Mouse (Mus musculus): ENCODE measurements around the gene Myzap. TPM values are rescaled to one million over a fixed set of nuclear protein-coding genes. Genes with fewer than 3 reads are reported as not detected.
A peak's percentile ranks its signal among the peaks of the same experiment; 100 is the strongest.

The Myzap gene
- polyA plus RNA-seq, 1 experiment from 2014 or later: 7.9 TPM

DNA sequence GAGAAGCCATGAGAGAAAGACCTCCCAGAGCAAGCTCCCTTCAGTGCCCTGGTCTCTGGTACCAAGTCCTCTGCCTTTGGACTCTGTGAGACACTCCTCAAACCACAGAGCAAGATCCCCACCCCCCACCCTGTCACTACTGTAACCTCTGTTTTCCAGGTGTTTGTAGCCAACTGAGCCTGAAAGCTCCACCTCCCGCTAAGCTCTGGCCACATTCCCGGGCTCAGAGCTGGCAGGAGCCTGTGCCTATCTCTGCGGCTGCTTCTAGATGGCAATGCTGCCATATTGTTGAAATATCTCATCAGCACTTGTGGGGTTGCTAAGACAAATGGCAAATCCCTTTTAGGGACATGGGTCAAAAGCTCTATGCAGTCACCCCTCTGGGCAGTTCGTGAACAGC lies 19.7 kb upstream of the Myzap start:
- H3K27ac ChIP-seq (ENCODE audit: low read length): no peak overlapping the region
- no peak overlapping the region for H3K9ac ChIP-seq (ENCODE audit: low read depth, low read length)
- H3K27me3 ChIP-seq (replicated peaks; ENCODE audit: control insufficient read depth, insufficient read depth, low read length): no peaks in the 10 kb centered on the region
- H3K9me3 ChIP-seq (ENCODE audit: control insufficient read depth, low read length): no peaks in the 10 kb centered on the region
- H3K4me3 ChIP-seq (ENCODE audit: low read length): no peak overlapping the region
- WGBS: 77% methylated on average over 4 of the region's 4 CpGs
- ATAC-seq: no peak
- no peaks in the 10 kb centered on the region for H3K4me1 ChIP-seq (ENCODE audit: control insufficient read depth, insufficient read depth, low read length)
- no peaks in the 10 kb centered on the region for H3K36me3 ChIP-seq (ENCODE audit: control insufficient read depth, insufficient read depth, low read length)
- no peak overlapping the region for H3K4me2 ChIP-seq (ENCODE audit: low read depth, low read length)

DNA sequence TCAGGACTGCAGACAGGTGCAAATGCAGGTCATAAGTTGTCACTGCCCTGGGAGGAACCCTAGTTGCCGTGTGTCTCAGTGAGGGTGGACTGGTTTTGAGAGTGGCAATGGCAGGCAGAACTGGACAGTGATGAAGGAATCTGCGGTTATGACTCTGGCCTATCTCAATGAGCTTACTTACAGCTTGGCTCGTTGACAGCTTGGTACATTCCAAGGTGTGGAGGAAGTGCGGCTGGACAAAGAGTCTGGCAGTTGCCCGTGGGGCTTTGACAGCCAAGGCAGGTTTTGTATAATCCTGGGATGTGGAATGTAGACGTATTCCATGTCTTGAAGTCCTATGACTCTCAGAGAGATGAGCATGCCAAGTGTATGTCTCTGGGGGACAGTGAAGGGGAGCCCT lies 16.9 kb upstream of the Myzap start:
- H3K4me3 ChIP-seq (ENCODE audit: low read length): no peak overlapping the region
- H3K4me1 ChIP-seq (ENCODE audit: control insufficient read depth, insufficient read depth, low read length): no peaks in the 10 kb centered on the region
- 50% methylated on average over 6 of the region's 6 CpGs for WGBS
- H3K36me3 ChIP-seq (ENCODE audit: control insufficient read depth, insufficient read depth, low read length): no peaks in the 10 kb centered on the region
- H3K27me3 ChIP-seq (replicated peaks; ENCODE audit: control insufficient read depth, insufficient read depth, low read length): no peaks in the 10 kb centered on the region
- no peaks in the 10 kb centered on the region for H3K9me3 ChIP-seq (ENCODE audit: control insufficient read depth, low read length)
- no peak overlapping the region for H3K4me2 ChIP-seq (ENCODE audit: low read depth, low read length)
- H3K27ac ChIP-seq (ENCODE audit: low read length): no peak overlapping the region
- no peak for ATAC-seq
- H3K9ac ChIP-seq (ENCODE audit: low read depth, low read length): no peak overlapping the region

DNA sequence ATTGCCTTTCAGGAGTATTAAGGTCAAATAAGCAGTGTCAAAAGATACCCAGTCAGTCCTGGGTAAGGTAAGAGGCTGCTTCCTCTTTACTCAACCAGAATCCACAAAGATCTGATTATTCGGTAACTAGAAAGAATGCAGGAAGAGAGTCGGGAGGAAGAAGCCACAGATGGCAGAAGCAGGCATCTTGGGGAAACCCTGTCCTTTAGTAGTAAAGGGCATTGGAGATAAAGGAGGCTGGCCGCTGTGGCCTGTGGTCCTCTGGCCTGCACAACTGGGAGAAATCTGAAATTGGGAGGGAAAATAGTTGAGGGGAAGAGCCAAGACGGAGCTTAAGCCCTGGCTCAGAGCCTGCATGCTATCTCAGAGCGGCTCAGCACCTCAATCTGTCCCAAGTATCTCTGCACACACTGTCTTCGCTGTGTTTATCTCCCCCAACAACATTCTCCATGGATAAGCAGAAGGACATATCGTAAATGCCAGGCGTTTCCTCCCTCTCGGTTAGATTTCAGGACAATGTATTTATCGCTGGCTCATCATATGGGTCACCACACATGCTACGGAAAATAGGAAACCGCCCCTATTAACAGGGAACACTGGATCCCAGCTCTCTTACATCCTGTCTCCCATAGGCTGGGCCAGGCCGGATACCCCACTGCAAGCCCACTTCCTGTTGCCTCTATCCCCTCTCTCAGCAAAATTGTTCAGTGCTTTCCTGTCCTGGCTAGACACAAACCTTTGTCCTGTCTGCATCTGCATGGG lies 14.3 kb upstream of the Myzap start:
- WGBS: 51% methylated on average over 13 of the region's 13 CpGs
- peak; percentile 44; the same call in 1 of the 2 replicates for ATAC-seq
- Histone ChIP-seq H3K27me3 (replicated peaks; ENCODE audit: control insufficient read depth, insufficient read depth, low read length) (no peaks in the 10 kb centered on the region), H3K9ac (ENCODE audit: low read depth, low read length) (no peak overlapping the region), H3K9me3 (ENCODE audit: control insufficient read depth, low read length) (no peaks in the 10 kb centered on the region), H3K4me1 (ENCODE audit: control insufficient read depth, insufficient read depth, low read length) (no peaks in the 10 kb centered on the region), H3K4me3 (ENCODE audit: low read length) (no peak overlapping the region), H3K36me3 (ENCODE audit: control insufficient read depth, insufficient read depth, low read length) (no peaks in the 10 kb centered on the region), H3K27ac (ENCODE audit: low read length) (peak overlapping the region; percentile 26; the same call in 1 of the 2 replicates), H3K4me2 (ENCODE audit: low read depth, low read length) (no peak overlapping the region)

DNA sequence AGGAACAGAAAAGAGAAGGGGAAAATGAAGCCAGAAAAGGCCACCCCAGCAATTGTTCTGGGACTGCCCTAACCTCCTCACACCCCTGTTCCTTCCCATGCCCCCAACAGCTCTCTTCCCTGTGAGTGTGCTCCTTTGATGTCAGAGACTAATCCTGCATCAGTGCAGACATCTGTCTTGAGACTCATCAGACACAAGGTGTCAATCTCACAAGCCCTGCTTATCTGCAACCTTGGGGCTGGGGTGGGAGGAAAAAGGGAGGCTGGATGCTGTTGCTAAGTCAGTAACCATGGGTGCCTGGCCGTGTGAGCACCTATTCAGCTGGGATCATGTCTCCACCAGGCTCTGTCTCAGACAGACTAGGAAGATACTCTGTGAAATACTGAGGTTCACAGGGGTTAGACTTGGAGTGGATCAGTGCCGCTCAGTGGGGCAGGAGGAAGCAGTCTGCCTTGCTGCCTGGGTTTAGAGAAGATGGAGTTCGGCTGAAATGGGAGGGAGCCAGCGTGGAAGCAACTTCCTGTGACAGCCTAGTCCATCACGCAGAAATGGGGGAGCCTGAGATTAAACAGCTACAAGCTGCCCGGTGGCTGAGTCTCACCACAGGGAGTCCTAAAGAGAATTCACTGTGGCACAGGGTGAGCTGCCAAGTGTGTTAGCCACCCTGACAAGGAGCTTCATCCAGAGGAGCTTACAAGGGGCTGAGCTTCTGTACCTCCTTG lies 12.9 kb upstream of the Myzap start:
- Histone ChIP-seq H3K36me3 (ENCODE audit: control insufficient read depth, insufficient read depth, low read length) (no peaks in the 10 kb centered on the region), H3K27ac (ENCODE audit: low read length) (no peak overlapping the region), H3K9ac (ENCODE audit: low read depth, low read length) (no peak overlapping the region), H3K4me2 (ENCODE audit: low read depth, low read length) (no peak overlapping the region), H3K27me3 (replicated peaks; ENCODE audit: control insufficient read depth, insufficient read depth, low read length) (no peaks in the 10 kb centered on the region), H3K9me3 (ENCODE audit: control insufficient read depth, low read length) (no peaks in the 10 kb centered on the region), H3K4me3 (ENCODE audit: low read length) (no peak overlapping the region), H3K4me1 (ENCODE audit: control insufficient read depth, insufficient read depth, low read length) (no peaks in the 10 kb centered on the region)
- no peak for ATAC-seq
- 56% methylated on average over 6 of the region's 6 CpGs for WGBS

DNA sequence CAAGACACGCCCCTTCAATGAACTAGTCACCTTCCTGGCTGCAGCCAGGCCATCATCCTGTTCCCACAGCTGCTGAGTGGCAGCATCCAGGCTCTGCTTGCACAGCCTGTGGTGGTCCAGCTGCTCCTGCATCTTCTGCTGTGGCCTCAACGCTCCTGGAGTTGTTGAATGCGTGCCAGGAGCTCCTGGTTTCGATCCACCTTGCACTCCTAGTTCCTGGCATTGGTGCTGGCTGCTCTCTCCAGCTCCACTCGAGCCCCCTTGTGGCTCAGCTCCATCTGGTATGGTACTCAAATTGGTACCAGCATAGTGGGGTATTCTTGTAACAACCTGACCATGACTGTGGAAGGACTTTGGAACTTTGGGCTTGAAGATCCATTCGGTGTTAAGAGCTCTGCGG lies 7.7 kb upstream of the Myzap start:
- H3K9me3 ChIP-seq (ENCODE audit: control insufficient read depth, low read length): no peaks in the 10 kb centered on the region
- ATAC-seq: no peak
- H3K27me3 ChIP-seq (replicated peaks; ENCODE audit: control insufficient read depth, insufficient read depth, low read length): no peaks in the 10 kb centered on the region
- H3K9ac ChIP-seq (ENCODE audit: low read depth, low read length): no peak overlapping the region
- H3K4me1 ChIP-seq (ENCODE audit: control insufficient read depth, insufficient read depth, low read length): no peaks in the 10 kb centered on the region
- WGBS: 73% methylated on average over 7 of the region's 7 CpGs
- H3K4me2 ChIP-seq (ENCODE audit: low read depth, low read length): no peak overlapping the region
- H3K27ac ChIP-seq (ENCODE audit: low read length): no peak overlapping the region
- H3K4me3 ChIP-seq (ENCODE audit: low read length): no peak overlapping the region
- H3K36me3 ChIP-seq (ENCODE audit: control insufficient read depth, insufficient read depth, low read length): no peaks in the 10 kb centered on the region

DNA sequence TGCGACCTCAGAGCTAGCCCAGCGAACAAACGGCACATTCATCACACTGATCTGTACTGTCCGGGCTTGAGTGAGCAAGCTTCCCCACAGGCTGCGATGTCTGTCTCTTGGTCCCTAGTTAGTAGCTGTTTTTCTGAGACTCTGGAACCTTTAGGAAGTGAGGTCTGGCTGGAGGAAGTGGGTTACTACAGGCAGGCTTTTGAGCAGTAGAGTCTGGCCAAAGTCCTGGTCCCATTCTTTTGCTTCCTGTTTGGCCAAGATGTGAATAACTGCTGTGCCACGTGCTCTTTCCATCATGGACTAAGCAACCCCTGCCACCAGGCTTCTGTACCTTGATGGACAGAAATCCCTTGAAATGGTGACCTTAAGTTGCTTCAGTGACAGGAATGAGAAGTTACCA lies 4.7 kb upstream of the Myzap start:
- H3K4me3 ChIP-seq (ENCODE audit: low read length): no peak overlapping the region
- H3K4me1 ChIP-seq (ENCODE audit: control insufficient read depth, insufficient read depth, low read length): peaks cover 8% of the 10 kb centered on the region
- no peaks in the 10 kb centered on the region for H3K36me3 ChIP-seq (ENCODE audit: control insufficient read depth, insufficient read depth, low read length)
- H3K27ac ChIP-seq (ENCODE audit: low read length): 0 out of 2 replicates have a peak overlapping the region, but pooled peaks have one; percentile 10
- H3K9me3 ChIP-seq (ENCODE audit: control insufficient read depth, low read length): no peaks in the 10 kb centered on the region
- 69% methylated on average over 6 of the region's 6 CpGs for WGBS
- no peak for ATAC-seq
- H3K4me2 ChIP-seq (ENCODE audit: low read depth, low read length): no peak overlapping the region
- H3K27me3 ChIP-seq (replicated peaks; ENCODE audit: control insufficient read depth, insufficient read depth, low read length): no peaks in the 10 kb centered on the region
- no peak overlapping the region for H3K9ac ChIP-seq (ENCODE audit: low read depth, low read length)

DNA sequence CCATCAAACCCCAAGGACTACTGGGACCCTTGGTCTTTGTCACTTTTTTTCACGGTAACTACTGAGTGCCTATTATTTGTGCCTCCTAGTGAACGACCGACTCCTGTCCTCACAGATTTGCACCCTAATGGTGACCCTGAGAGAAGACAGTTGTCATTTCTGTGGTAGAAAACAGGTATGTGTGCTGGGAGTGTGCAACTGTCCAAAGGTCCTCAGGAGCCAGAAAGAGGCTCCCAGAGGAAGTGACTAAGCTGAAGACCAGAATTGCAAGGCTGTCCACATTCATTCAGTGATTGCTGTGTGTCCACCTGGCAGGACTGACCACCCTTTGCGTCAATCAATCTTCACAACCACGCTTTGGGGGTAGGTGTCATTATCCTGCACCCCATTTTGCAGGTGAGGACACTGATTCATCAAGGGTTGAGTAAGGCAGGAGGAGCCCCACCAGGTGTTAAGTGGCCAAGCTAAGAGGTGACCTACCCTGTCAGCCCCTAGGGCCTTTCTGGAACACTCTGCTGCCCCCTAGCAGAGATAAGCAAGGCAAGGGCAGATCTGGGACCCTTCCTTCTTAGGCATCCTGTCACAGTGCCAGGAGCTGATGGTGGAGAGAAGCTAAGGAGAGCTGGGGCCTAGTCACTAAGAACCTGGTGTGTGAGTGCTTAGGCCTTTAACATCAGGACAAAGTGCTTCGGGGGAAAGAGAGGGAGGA lies 571 bp upstream of the Myzap start:
- H3K27ac ChIP-seq (ENCODE audit: low read length): no peak overlapping the region
- peak; percentile 68 for ATAC-seq
- H3K9me3 ChIP-seq (ENCODE audit: control insufficient read depth, low read length): no peaks in the 10 kb centered on the region
- WGBS: 30% methylated on average over 6 of the region's 6 CpGs
- peaks cover 8% of the 10 kb centered on the region for H3K4me1 ChIP-seq (ENCODE audit: control insufficient read depth, insufficient read depth, low read length)
- H3K9ac ChIP-seq (ENCODE audit: low read depth, low read length): peak overlapping the region; percentile 75; the same call in 1 of the 2 replicates
- no peaks in the 10 kb centered on the region for H3K36me3 ChIP-seq (ENCODE audit: control insufficient read depth, insufficient read depth, low read length)
- H3K27me3 ChIP-seq (replicated peaks; ENCODE audit: control insufficient read depth, insufficient read depth, low read length): no peaks in the 10 kb centered on the region
- H3K4me3 ChIP-seq (ENCODE audit: low read length): peak overlapping the region; percentile 67
- H3K4me2 ChIP-seq (ENCODE audit: low read depth, low read length): peak overlapping the region; percentile 93

DNA sequence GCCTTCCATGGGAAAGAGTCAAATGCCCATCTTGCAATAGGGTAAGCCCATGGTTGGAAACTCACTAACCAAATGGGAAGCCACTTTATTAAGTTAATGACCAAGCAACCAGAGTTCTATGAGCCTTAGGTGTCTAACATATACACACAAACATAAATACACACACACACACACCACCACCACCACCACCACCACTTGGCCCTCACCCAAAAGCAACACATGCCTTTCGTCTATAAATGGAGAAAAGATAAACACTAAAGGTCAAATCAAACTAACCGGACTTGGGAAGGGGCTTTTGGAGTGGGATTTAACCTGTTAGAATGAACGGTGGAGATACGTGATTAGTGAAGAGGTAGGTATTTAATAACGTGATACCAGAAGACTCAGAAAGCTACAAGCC lies 1.1 kb downstream of the Myzap start:
- no peak overlapping the region for H3K27ac ChIP-seq (ENCODE audit: low read length)
- no peaks in the 10 kb centered on the region for H3K9me3 ChIP-seq (ENCODE audit: control insufficient read depth, low read length)
- WGBS: 50% methylated on average over 5 of the region's 5 CpGs
- ATAC-seq: no peak
- peaks cover 8% of the 10 kb centered on the region for H3K4me1 ChIP-seq (ENCODE audit: control insufficient read depth, insufficient read depth, low read length)
- H3K27me3 ChIP-seq (replicated peaks; ENCODE audit: control insufficient read depth, insufficient read depth, low read length): no peaks in the 10 kb centered on the region
- H3K36me3 ChIP-seq (ENCODE audit: control insufficient read depth, insufficient read depth, low read length): no peaks in the 10 kb centered on the region
- peak overlapping the region; percentile 67; the same call in 1 of the 2 replicates for H3K4me3 ChIP-seq (ENCODE audit: low read length)
- H3K9ac ChIP-seq (ENCODE audit: low read depth, low read length): 0 out of 2 replicates have a peak overlapping the region, but pooled peaks have one; percentile 75
- no peak overlapping the region for H3K4me2 ChIP-seq (ENCODE audit: low read depth, low read length)

DNA sequence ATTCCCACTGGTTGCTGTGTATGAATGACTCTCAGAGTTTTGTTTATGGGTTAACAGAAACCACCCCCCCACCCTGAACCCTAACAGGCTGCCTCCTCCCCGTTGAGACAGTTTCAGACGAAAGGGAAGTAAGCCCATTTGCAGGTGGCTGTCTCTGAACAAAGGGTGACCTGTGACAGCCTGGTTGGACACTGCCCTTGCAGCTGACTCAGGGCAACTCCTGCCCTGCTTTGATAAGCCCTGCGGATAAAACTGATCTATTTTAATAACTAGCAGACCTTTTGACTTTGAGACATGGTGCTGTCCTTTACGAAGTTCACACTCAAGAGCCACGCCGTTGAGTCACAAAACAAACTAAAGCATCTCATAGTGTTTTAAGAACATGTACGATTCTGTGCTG lies 2.4 kb downstream of the Myzap start:
- Histone ChIP-seq H3K4me3 (ENCODE audit: low read length) (no peak overlapping the region), H3K9ac (ENCODE audit: low read depth, low read length) (no peak overlapping the region), H3K27ac (ENCODE audit: low read length) (no peak overlapping the region), H3K9me3 (ENCODE audit: control insufficient read depth, low read length) (no peaks in the 10 kb centered on the region), H3K36me3 (ENCODE audit: control insufficient read depth, insufficient read depth, low read length) (no peaks in the 10 kb centered on the region), H3K4me2 (ENCODE audit: low read depth, low read length) (no peak overlapping the region), H3K4me1 (ENCODE audit: control insufficient read depth, insufficient read depth, low read length) (peaks cover 8% of the 10 kb centered on the region), H3K27me3 (replicated peaks; ENCODE audit: control insufficient read depth, insufficient read depth, low read length) (no peaks in the 10 kb centered on the region)
- no peak for ATAC-seq
- 62% methylated on average over 7 of the region's 7 CpGs for WGBS

Measured in intestine, embryonic 16.5 days (tissue).